Mouse (Mus musculus) urinary bladder, postnatal 14 days (tissue): Measurements from ENCODE around the gene Pyy.
A peak's percentile ranks its signal among the peaks of the same experiment; 100 is the strongest.

Experiments
- DNase-seq: peaks from one replicate; pipeline ENCODE4 v3.0.0; 2021; ENCODE audit warnings: low spot score

Pyy gene

DNA sequence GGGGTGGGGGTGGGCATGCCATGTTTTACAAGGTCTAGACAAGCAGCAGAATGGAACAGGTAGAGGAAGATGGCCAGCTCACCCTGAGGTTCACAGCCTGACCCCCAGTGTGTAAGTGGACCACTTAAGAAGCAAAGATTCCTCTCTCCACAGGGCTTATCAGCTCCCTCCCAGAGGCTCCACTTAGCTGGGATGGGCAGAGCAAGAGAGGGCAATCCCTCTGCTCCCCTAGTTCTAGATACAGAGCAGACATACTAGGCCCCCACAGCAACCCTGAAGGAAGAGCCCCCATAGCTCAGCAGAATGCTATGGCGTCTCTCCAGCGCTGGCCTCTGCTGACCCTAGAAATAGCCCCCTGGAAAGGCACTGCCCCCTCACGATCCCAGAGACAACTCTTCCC is 12.0 kb downstream of the Pyy start:
- no peak for DNase-seq

DNA sequence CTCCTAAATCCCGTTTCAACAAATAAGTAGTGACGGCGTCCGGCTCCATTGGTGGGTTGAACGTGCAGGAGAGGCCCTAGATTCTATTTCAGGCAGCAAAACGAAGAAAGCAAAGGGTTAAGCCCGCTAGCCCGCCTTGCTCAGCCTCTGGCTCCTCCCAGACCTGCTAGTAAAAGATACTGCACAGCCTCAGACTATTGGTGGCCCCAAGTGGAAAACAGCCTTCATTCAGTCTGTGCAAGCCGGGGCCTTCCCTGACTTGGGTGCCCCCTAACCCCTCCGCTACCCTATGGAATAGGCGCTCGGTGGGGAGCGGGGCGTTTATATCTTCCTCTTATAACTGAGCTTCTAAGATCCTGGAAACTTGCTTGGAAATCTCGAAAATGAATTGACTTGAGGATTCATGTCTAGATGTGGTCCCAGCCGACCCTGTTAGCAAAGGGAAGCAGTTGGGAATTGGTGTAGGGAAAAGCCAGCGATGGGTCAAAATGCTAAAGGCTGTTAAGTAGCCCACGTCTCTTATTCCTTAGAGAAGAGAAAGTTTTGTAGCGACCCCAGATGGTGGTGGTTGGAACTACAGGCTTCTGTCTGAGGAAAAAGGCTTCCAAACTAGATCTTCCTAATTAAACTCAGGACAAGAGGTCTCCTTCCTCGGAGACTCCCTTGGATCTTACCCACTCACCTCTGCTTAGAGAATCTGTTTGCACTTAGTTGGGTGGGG is 18.4 kb downstream of the Pyy start:
- DNase-seq = peak; percentile 71

DNA sequence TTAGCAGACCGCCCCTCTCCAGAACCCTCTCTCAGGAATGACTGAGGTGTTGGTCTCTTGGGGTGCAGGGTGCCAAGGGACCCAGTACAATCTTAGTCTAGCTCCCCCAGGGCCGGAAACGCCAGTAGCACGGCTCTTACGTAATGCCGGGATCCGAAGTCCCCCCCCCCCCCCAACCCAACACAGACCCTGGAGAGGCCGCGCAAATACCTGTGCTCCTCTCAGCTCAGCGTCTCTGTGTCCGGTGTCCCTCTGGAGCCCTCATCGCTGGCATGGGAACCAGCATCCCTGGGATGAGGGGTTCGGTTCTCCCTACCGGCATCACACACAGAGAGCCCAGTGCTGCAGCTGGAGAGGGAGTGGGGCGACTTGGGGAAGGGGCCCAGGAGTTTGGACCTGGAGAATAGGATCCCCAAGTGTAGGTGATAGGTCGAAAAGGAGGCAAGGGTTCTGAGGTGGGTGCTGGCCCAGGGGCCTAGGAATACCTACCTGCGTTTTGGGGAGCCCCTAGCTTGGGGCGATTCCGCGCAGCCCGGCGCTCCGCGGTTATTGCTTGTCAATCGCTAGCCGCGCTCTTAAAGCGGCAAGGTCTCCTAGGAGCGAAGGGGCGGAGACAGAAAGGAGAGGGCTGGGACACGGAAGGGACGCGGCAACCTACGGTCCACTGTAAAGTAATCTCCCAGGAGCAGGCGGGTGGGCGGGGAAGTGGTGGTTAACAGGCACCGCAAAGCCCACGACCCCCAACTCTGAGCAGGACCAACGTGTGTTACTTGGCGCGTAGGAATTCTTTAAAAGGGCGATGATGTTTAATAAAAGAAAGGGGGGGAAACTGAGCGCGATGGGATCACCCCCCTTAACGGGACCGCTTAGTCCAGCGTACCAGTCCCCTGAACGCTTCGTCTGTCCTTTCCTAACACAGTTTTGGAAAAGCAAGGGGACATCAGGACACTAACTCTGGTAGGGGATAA is 19.4 kb downstream of the Pyy start, which contains the start of gene Mpp2:
Gene Mpp2, minus strand, starts transcription at position 585 of the 968 bp plus-strand sequence.
- DNase-seq = peak; percentile 79

DNA sequence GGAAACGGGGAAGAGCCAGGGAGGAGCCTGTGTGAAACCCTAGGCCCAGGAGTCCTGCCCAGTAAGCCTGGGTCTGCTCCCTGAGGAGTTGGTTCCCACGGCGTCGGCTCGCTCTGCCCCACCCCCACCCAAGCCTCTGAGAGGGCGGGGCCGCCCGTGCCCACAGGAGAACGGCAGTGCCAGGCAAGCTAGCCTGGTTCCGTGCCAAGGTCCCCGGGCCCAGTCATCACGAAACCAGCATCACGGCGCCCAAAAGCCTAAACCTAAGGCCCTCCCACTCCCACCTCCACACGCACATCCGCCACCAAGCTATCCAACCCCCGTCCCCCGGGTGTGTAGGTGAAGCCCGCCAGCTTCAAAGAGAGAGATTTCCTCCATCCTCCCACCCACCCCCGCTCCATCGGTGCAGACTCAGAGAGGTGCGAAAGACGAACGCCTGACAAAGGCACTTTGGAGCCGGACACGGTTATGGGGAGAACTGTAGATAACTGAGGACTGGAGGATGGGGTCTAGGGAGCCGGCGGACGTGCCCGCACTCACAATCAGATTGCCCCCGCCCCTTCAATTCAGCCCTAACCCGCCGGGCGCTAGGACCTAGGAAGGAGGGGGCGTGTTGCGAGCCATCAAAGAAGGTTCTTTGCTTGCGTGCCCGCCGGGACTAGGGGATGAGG is 20.4 kb downstream of the Pyy start:
- peak; percentile 73 for DNase-seq

DNA sequence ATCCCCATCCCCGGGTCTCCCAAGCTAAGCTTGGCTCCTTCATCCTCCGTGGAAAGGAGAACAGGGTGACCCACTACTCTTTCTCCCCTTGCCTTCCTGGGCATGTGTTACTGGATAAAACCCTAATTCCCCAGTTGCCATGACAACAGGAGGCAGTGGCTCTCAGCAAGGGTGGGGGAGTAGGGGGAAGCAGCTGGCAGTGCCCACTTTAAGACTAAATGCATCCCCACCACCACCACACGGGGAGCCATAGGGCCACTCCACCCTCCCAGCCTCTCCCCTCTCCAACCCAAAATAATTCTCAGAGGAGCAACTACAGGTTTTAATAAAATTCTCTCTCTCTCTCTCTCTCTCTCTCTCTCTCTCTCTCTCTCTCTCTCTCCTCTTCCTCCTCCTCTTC is 21.3 kb downstream of the Pyy start:
- no peak for DNase-seq

DNA sequence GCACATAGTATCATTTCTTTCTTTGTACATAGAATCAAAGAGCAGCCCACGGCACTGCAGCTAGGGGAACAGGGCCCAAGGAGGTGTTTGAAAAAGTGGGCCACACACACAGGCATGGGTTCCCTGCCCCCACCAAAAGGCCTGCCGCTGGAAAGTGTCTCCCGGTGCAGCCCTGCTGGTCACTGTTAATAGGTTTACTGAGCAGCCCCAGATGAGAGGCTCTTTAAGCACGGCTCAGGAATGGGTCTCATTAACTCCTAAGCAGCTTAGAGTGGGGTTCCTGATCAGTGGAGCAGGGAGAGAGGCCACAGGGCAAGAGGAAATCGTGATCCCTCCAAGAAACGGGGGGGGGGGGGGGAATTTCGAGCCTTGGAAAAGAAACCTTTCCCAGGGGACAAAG is 23.5 kb downstream of the Pyy start:
- DNase-seq = no peak

DNA sequence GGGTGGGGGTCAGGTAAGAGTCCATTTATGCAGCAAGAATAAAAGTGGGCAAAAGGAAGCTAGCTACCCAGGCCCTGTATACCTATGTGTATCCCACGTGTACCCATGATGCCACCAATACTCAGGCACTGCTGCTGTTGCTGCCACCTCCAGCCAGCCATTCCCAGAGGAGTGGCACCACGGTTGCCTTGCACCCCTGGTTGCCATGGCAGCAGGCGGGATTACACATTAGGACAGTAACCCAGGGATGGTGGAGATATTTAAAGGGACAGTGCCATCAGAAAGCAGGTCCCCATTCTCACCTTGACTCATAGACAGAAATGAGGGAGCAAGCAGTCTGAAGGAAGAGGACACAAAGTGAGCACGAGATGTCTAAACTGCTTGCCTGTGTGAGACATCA is 24.4 kb downstream of the Pyy start:
- no peak for DNase-seq

DNA sequence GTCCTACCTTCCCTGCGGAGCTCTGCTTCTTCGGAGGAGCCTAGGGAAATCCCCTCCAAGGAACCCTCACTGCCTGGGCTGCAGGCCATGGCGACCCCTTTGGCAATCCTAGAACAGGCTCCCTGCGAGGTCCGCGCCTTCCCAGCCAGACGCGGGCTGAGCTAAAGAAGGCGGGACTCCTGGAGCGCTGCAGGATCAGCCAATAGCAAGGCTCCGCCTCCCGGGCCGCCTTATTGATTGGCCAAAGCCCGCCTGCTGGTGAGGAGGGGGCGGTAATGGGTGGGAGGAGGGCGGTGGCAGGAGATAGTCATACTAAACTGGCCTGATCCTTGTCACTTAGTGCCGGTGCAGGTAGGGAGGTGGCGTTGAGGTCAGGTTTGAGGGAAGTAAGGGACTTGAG is 25.3 kb downstream of the Pyy start:
- peak; percentile 77 for DNase-seq

DNA sequence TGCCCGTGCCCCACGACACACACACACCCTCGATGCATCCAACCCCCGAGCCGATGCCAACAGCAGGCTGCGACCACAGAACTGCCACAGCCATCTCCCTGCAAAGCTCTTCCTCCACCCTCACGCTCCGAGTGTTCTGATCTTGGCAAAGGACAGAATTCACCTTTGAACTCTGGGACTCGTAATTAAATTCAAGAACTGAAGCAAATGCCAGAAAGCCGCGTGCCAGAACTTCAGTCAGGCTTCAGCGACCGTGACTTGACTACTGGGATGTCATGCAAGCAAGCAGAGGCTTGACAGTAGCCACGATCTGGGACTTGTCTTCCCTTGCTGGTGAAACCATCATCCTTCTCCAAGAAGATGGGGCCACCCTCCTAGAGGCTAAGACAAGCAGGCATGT is 33.9 kb downstream of the Pyy start:
- no peak for DNase-seq

DNA sequence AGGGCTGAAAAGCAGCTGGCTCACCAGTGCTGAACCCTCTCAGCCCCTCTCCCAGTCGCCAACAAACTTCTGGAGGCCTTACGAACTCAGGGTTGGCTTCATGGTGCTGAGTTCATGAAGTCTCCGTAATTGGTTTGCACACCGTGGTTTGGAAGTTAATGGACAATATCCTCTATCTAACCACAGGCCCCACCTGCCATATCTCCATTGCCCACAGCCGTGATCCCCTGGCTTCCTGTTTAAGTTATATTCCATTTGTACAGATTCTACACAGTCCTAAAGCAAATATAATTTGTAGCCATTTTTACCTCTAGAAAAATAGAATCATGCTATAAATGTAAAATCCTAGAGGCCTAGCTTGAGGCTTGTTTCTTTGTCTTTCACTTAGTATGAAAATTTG is 34.9 kb downstream of the Pyy start:
- no peak for DNase-seq

DNA sequence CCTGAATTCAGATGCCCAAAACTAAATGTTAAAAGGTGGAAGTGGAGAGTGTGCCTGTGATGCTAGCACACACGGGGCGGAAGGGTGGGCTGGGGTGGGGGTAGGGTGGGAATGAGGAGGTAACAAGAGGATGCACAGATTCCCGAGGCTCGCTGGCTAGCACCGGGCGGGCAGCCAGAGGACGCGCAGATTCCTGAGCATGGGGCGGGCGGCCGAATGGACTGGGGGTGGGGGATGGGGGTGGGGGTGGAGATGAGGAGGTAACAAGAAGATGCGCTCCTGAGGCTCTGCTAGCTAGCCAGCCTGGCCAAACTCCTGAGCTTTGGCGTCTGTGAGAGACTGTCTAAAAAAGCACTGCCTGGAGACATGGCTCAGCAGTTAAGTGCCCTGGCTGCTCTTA is 37.2 kb downstream of the Pyy start:
- DNase-seq = no peak

DNA sequence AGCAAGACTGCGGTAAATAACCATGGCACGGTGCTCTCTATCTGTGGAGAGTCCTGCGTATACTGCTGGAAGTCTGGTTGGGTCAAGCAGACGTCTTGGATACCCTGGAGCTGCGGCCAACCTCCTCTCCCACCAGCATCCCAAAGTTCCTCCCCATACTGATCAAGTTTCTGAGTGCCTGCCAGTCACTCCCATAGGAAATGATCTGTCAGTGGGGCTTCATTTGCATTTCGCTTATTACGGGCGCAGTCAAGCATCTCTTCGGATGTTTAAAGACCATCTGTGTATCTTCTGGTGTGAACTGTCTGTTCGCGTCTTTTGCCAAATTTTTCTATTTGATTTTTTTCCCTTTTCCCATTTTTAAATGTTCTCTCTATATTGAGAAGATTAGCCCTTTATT is 38.0 kb downstream of the Pyy start:
- DNase-seq = no peak

DNA sequence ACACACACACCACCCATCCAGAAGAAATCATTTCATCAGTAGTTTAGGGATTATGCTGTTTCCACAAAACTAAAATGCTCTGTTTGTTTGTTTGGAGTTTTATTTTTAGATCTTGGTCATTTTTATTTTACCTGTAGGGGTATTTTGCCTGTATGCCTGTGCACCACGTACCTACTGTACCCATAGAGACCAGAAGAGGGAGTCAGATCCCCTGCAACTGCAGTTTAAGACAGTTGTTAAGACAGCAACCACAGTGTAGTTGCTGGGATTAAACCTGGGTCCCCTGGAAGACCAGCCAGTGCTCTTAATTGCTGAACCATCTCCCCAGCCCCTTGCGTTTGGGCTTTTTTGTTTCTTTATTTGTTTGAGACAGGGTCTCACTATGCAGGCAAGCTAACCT is 38.7 kb downstream of the Pyy start:
- DNase-seq = no peak

DNA sequence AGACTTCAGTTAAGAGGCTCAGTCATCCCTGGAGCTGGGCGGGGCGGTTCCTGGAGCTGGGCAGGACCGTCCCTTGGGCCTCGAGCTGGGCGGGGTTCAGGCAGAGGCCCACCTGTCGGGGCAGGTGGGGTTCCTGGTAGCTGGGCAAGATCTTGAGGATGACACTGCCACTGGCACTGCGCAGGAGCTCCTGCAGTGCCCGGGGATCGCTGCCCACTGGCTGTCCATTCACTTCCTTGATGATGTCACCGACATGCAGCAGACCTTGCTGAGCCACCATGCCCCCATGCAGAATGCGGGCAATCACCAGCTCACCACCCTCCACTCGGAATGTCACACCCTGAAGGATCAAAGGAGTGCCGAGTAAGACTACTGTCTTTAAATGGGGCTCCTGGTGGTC is 44.6 kb downstream of the Pyy start:
- DNase-seq = no peak

DNA sequence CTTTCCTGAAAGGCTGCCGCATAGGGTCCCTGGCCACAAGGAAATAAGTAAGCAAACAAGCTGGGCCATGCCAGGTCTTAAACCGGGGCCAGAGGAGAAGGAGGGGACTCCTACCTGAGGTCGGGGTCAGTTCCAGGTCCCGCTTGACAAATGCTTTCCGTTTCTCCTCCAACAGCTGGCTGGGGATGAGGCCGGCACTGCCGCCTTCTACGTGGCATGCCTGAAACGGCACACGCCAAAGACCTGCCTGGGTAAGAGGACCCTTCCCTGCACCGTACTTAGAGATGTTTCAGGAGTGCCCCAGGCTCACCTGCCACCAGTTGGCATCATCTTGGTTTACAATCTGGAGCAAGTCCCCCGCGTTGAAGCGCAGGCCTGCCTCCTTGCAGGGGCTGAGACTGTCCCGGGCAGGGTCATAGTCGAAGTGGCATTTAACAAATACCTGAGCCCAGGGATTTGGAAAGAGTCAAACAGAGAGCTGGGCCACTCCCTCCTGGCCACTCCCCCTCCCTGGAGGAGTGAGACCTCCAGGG is 45.6 kb downstream of the Pyy start:
- DNase-seq = no peak

DNA sequence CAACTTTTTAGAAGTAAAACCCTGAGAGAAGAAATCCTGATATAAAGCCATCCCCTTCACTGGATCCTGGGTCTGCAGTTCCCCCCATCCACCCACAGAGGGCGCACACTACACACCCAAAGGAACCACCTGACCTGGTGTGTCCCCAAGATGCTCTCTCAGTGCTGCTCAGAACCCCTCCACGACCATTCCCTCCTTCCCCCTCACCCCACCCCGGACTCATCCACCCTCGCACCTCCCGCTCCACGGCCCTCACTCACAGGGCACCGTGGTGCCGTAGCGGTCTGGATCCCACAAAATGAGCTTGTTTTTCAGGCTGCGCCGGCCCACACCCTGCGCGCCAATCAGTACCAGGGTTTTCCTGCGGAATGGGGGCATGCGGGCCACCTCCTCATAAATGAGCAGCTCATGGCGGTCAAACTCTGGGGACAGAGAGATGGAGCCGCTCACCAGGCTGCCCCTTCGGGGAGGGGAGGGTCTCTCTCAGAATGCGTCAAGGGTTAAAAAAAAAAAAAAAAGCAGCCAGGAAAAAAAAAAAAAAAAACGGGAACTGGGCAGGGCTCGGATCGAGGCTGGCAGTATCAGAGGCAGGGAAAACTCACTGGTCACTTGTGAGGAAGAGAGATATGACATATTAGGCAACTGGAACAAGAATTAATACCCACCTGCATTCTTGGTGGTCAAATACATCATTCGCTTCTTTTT is 46.2 kb downstream of the Pyy start:
- DNase-seq = peak; percentile 73
